In the genomic region with DNA sequence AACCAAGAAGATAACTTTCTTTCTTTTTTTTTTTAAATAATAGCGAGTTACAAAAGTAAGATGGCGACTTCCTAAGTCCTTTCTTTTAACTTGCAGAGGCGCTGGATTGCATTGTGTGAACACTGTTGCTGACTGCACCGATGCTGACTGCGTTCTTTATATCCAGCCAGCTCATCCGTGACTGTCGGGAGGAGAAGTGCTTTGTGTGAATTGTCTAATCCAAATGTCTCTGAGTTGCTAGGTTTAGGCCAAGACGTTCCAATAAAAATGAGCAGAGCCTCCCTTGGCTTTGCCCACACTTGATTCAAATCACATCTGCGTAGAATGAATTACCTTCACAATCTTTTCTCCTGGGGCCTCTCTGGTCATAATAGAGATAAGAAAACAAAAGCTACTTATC, we compare ENCODE assay signal across 19 mouse cellular contexts.
A peak's percentile ranks its signal among the peaks of the same experiment; 100 is the strongest.
DNase-seq lines count a peak whose midpoint lies in the region; ATAC-seq lines count a peak whose summit lies in the region.
"Had no signal": no experiment of that assay in that cellular context is flagged by ENCODE, and none has a peak within 500 bp of the region (broad histone marks: within the 10 kb centered on the region; RNA-seq: fewer than 3 reads in every experiment).

No protein-coding gene starts in this region.

- ATAC-seq in hindbrain, embryonic 11.5 days (ENCODE audit: low FRiP score), result peak; percentile 34
- ATAC-seq in hindbrain, embryonic 12.5 days (ENCODE audit: low FRiP score), result no peak
- peak; percentile 61; the same call in 1 of the 2 replicates for ATAC-seq in neural tube, embryonic 15.5 days (ENCODE audit: low FRiP score)
- ATAC-seq in midbrain, embryonic 13.5 days, result peak; percentile 75; the same call in 1 of the 2 replicates
- ATAC-seq in erythroid progenitor cell, adult 5-6 weeks (replicated peaks; ENCODE audit: low FRiP score, poor library complexity, severe bottlenecking), result no peak
- ATAC-seq: forebrain, embryonic 13.5 days; forebrain, postnatal 0 days had no signal

- no peaks in the 10 kb centered on the region for H3K9me3 ChIP-seq in hindbrain, embryonic 11.5 days (ENCODE audit: control insufficient read depth, low read length)
- H3K9me3 ChIP-seq in hindbrain, embryonic 12.5 days (replicated peaks), result no peaks in the 10 kb centered on the region
- no peaks in the 10 kb centered on the region for H3K9me3 ChIP-seq in neural tube, embryonic 15.5 days (replicated peaks)
- H3K9me3 ChIP-seq in midbrain, embryonic 13.5 days, result no peaks in the 10 kb centered on the region
- H3K9me3 ChIP-seq: embryonic facial prominence, embryonic 13.5 days; forebrain, embryonic 13.5 days; heart, embryonic 15.5 days; hindbrain, embryonic 13.5 days had no signal

- DNase-seq in hindbrain, embryonic 11.5 days (ENCODE audit: low spot score), result peak; percentile 43
- DNase-seq in neural tube, embryonic 10.5 days (ENCODE audit: extremely low spot score, low spot score), result no peak
- DNase-seq in heart, postnatal 10 days, result no peak
- DNase-seq: adrenal gland, postnatal 10 days; cerebellum, adult 11-12 months; cerebellum, adult 9-10 months; cerebellum, postnatal 25 days; forebrain, postnatal 0 days; gastrocnemius, postnatal 14 days; heart, adult 2 months had no signal

- no peak overlapping the region for H3K4me2 ChIP-seq in hindbrain, embryonic 11.5 days (replicated peaks; ENCODE audit: low read depth, low read length)
- no peak overlapping the region for H3K4me2 ChIP-seq in hindbrain, embryonic 12.5 days (replicated peaks)
- H3K4me2 ChIP-seq in neural tube, embryonic 15.5 days, result no peak overlapping the region
- H3K4me2 ChIP-seq in midbrain, embryonic 13.5 days (replicated peaks), result 0 out of 2 replicates have a peak overlapping the region, but pooled peaks have one; percentile 11
- H3K4me2 ChIP-seq: embryonic facial prominence, embryonic 13.5 days; forebrain, embryonic 13.5 days; heart, embryonic 11.5 days; heart, embryonic 15.5 days; hindbrain, embryonic 13.5 days had no signal

- H3K9ac ChIP-seq in hindbrain, embryonic 11.5 days (ENCODE audit: low read depth, low read length), result no peak overlapping the region
- H3K9ac ChIP-seq in hindbrain, embryonic 12.5 days, result no peak overlapping the region
- no peak overlapping the region for H3K9ac ChIP-seq in neural tube, embryonic 15.5 days (replicated peaks)
- H3K9ac ChIP-seq in midbrain, embryonic 13.5 days (replicated peaks), result no peak overlapping the region
- H3K9ac ChIP-seq: embryonic facial prominence, embryonic 13.5 days; forebrain, embryonic 13.5 days; forebrain, postnatal 0 days; heart, embryonic 15.5 days; hindbrain, embryonic 13.5 days had no signal

- no peak overlapping the region for H3K27ac ChIP-seq in hindbrain, embryonic 11.5 days (ENCODE audit: low read depth, low read length)
- H3K27ac ChIP-seq in hindbrain, embryonic 12.5 days, result no peak overlapping the region
- H3K27ac ChIP-seq in neural tube, embryonic 15.5 days (replicated peaks), result no peak overlapping the region
- no peak overlapping the region for H3K27ac ChIP-seq in midbrain, embryonic 13.5 days
- H3K27ac ChIP-seq: embryonic facial prominence, embryonic 13.5 days; forebrain, embryonic 13.5 days; heart, adult 2 months; heart, embryonic 15.5 days; hindbrain, embryonic 13.5 days had no signal

- peaks cover 6% of the 10 kb centered on the region; the same call in 1 of the 2 replicates for H3K4me1 ChIP-seq in hindbrain, embryonic 11.5 days (replicated peaks; ENCODE audit: control insufficient read depth, insufficient read depth, low read length)
- H3K4me1 ChIP-seq in hindbrain, embryonic 12.5 days, result peaks cover 15% of the 10 kb centered on the region
- peaks cover 14% of the 10 kb centered on the region for H3K4me1 ChIP-seq in neural tube, embryonic 15.5 days
- H3K4me1 ChIP-seq in midbrain, embryonic 13.5 days (replicated peaks), result peaks cover 19% of the 10 kb centered on the region
- H3K4me1 ChIP-seq: embryonic facial prominence, embryonic 13.5 days; heart, embryonic 15.5 days had no signal

- H3K4me3 ChIP-seq in hindbrain, embryonic 11.5 days (ENCODE audit: low read depth, low read length), result no peak overlapping the region
- H3K4me3 ChIP-seq in hindbrain, embryonic 12.5 days, result no peak overlapping the region
- H3K4me3 ChIP-seq in neural tube, embryonic 15.5 days (replicated peaks), result no peak overlapping the region
- H3K4me3 ChIP-seq in midbrain, embryonic 13.5 days (replicated peaks), result no peak overlapping the region
- H3K4me3 ChIP-seq: embryonic facial prominence, embryonic 13.5 days; forebrain, embryonic 13.5 days; heart, adult 2 months; heart, embryonic 15.5 days; hindbrain, embryonic 13.5 days had no signal

- intact Hi-C loops in heart, postnatal 10 days (cut with DNase I), result no loop called here

- H3K36me3 ChIP-seq in hindbrain, embryonic 11.5 days (ENCODE audit: control insufficient read depth, insufficient read depth, low read length), result no peaks in the 10 kb centered on the region
- no peaks in the 10 kb centered on the region for H3K36me3 ChIP-seq in hindbrain, embryonic 12.5 days
- no peaks in the 10 kb centered on the region for H3K36me3 ChIP-seq in neural tube, embryonic 15.5 days
- H3K36me3 ChIP-seq in midbrain, embryonic 13.5 days, result no peaks in the 10 kb centered on the region
- H3K36me3 ChIP-seq: embryonic facial prominence, embryonic 13.5 days; heart, embryonic 15.5 days; hindbrain, embryonic 13.5 days had no signal

- 29% methylated on average over 9 of the region's 9 CpGs for WGBS in hindbrain, embryonic 11.5 days
- WGBS in hindbrain, embryonic 12.5 days, result 38% methylated on average over 9 of the region's 9 CpGs
- 22% methylated on average over 9 of the region's 9 CpGs for WGBS in neural tube, embryonic 15.5 days
- WGBS in midbrain, embryonic 13.5 days, result 10% methylated on average over 9 of the region's 9 CpGs

- no peaks in the 10 kb centered on the region for H3K27me3 ChIP-seq in hindbrain, embryonic 11.5 days (ENCODE audit: control insufficient read depth, insufficient read depth, low read length)
- H3K27me3 ChIP-seq in hindbrain, embryonic 12.5 days, result no peaks in the 10 kb centered on the region
- H3K27me3 ChIP-seq in neural tube, embryonic 15.5 days (replicated peaks), result no peaks in the 10 kb centered on the region
- H3K27me3 ChIP-seq in midbrain, embryonic 13.5 days, result no peaks in the 10 kb centered on the region
- H3K27me3 ChIP-seq: forebrain, embryonic 13.5 days; heart, embryonic 15.5 days; hindbrain, embryonic 13.5 days had no signal

Comparison
In these comparisons a context has a peak if more than half of its experiments do, and no peak if none do; other contexts are left out.
1. ATAC-seq: peak in hindbrain, embryonic 11.5 days (single experiment), neural tube, embryonic 15.5 days (single experiment) and midbrain, embryonic 13.5 days (single experiment); none in hindbrain, embryonic 12.5 days (single experiment) and erythroid progenitor cell, adult 5-6 weeks (single experiment).